Mouse (Mus musculus) T-cell, adult 2 months (primary cell): Measurements from ENCODE around the gene Zfp367.

Source experiments
- DNase-seq: peaks from one replicate; pipeline ENCODE4 v3.0.0; 2022; ENCODE audit warnings: low spot score

The Zfp367 gene

GRCm38 (mm10) chr13:64089130-64089529 is 63.9 kb downstream of the Zfp367 start, which contains the start of gene Hsd17b3:
TSS of gene Hsd17b3 (minus strand) at chr13:64089230.
- no peak for DNase-seq

GRCm38 (mm10) chr13:64088057-64088456 is 64.9 kb downstream of the Zfp367 start:
- DNase-seq: no peak

- DNase-seq: no peak
Observed at GRCm38 (mm10) chr13:64086036-64086435, 67.0 kb downstream of the Zfp367 start.

- DNase-seq: no peak
Observed at GRCm38 (mm10) chr13:64083331-64083730, 69.7 kb downstream of the Zfp367 start.
